Comparison of ENCODE assay signal across 9 mouse cellular contexts in the genomic region with DNA sequence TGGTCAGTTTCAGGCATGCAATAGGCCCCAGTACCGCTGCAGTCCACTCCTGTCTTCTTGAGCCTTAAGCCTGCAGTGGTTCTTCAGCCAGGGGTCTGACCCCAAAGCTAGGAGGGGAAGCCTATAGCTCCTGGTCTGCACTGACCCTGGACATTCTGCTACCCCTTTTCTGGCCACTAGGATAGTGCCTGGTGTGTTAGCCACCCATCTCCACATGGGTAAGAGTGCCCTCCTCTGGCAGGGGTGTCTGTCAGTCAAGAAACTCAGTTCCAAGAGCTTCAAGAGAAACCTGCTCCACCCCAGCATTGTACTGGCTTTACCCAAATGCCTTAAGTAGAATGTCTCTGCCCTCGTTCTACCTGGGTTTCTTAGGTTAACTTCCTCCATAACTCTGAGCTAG. TPM values are rescaled to one million over a fixed set of nuclear protein-coding genes. Genes with fewer than 3 reads are reported as not detected.
DNase-seq lines count a peak whose midpoint lies in the region; ATAC-seq and TF ChIP-seq lines count a peak whose summit lies in the region.
"Had no signal": no experiment of that assay in that cellular context is flagged by ENCODE, and none has a peak within 500 bp of the region (broad histone marks: within the 10 kb centered on the region; RNA-seq: fewer than 3 reads in every experiment).

No protein-coding gene starts in this region.

- no peak for TF ChIP-seq POLR2A in liver, adult 2 months (IDR thresholded peaks at IDR 0.05; ENCODE audit: extremely low read depth, insufficient read depth, low read length)

- no peaks in the 10 kb centered on the region for H3K79me2 ChIP-seq in liver, adult 2 months (ENCODE audit: control insufficient read depth, insufficient read depth, low read length)

- peak; percentile 36 to 38 for DNase-seq in cerebellum, postnatal 10 days
- peak; percentile 24 for DNase-seq in liver, adult 2 months (ENCODE audit: extremely low read depth, low read depth, low spot score)
- peak; percentile 13 to 61 for DNase-seq in natural killer cell, adult 2 months (ENCODE audit: low spot score in 2 of 2)
- DNase-seq in hindbrain, embryonic 14.5 days (ENCODE audit: low spot score): no peak
- no peak for DNase-seq in frontal cortex, postnatal 25 days (ENCODE audit: low spot score in 2 of 2)

- H3K36me3 ChIP-seq in liver, adult 2 months (ENCODE audit: control insufficient read depth, insufficient read depth, low read length): peaks cover 38% of the 10 kb centered on the region
- H3K36me3 ChIP-seq in liver, embryonic 12.5 days: peaks cover 44% of the 10 kb centered on the region
- peaks cover 94% of the 10 kb centered on the region for H3K36me3 ChIP-seq in hindbrain, embryonic 14.5 days (replicated peaks; ENCODE audit: control insufficient read depth, insufficient read depth)

- no peak overlapping the region for H3K4me3 ChIP-seq in liver, adult 2 months (ENCODE audit: insufficient read depth, low read depth, low read length)
- no peak overlapping the region for H3K4me3 ChIP-seq in liver, embryonic 12.5 days
- no peak overlapping the region for H3K4me3 ChIP-seq in hindbrain, embryonic 14.5 days (replicated peaks; ENCODE audit: low read length)

- no peak overlapping the region for H3K9ac ChIP-seq in liver, adult 2 months (ENCODE audit: low read depth, low read length)
- H3K9ac ChIP-seq in liver, embryonic 12.5 days: no peak overlapping the region
- H3K9ac ChIP-seq in hindbrain, embryonic 14.5 days: no peak overlapping the region

- no peaks in the 10 kb centered on the region for H3K9me3 ChIP-seq in liver, embryonic 12.5 days (replicated peaks)
- H3K9me3 ChIP-seq in hindbrain, embryonic 14.5 days (ENCODE audit: control insufficient read depth, low read length): no peaks in the 10 kb centered on the region

- no peak overlapping the region for H3K27ac ChIP-seq in liver, adult 2 months (replicated peaks; ENCODE audit: insufficient read depth, low read depth, low read length)
- H3K27ac ChIP-seq in liver, embryonic 12.5 days: no peak overlapping the region
- H3K27ac ChIP-seq in hindbrain, embryonic 14.5 days: no peak overlapping the region
- H3K27ac ChIP-seq: macrophage had no signal

- WGBS in liver, adult 2 months: 86% methylated on average over 2 of the region's 2 CpGs
- 76% methylated on average over 2 of the region's 2 CpGs for WGBS in liver, embryonic 12.5 days (ENCODE audit: insufficient replicate concordance)
- 93% methylated on average over 2 of the region's 2 CpGs for WGBS in hindbrain, embryonic 14.5 days

- H3K27me3 ChIP-seq in liver, adult 2 months (ENCODE audit: control insufficient read depth, insufficient read depth, low read length): no peaks in the 10 kb centered on the region
- no peaks in the 10 kb centered on the region for H3K27me3 ChIP-seq in liver, embryonic 12.5 days (replicated peaks)
- H3K27me3 ChIP-seq in hindbrain, embryonic 14.5 days (ENCODE audit: control insufficient read depth, insufficient read depth, low read length): no peaks in the 10 kb centered on the region

- TF ChIP-seq CTCF in liver, adult 2 months (IDR thresholded peaks at IDR 0.05; ENCODE audit: low read depth, low read length): peak; percentile 55

- ATAC-seq in cerebellum, adult (ENCODE audit: insufficient number of reproducible peaks, low FRiP score, low TSS enrichment): no peak
- ATAC-seq in liver, embryonic 12.5 days: no peak
- ATAC-seq in common myeloid progenitor, adult 5-6 weeks (replicated peaks; ENCODE audit: low read depth, poor library complexity, severe bottlenecking): peak; percentile 71
- ATAC-seq in hindbrain, embryonic 14.5 days (ENCODE audit: low FRiP score): no peak

- H3K4me1 ChIP-seq in liver, adult 2 months (ENCODE audit: control insufficient read depth, insufficient read depth, low read length): no peaks in the 10 kb centered on the region
- no peaks in the 10 kb centered on the region for H3K4me1 ChIP-seq in liver, embryonic 12.5 days
- H3K4me1 ChIP-seq in hindbrain, embryonic 14.5 days (replicated peaks; ENCODE audit: control insufficient read depth, insufficient read depth, low read length): no peaks in the 10 kb centered on the region

- H3K4me2 ChIP-seq in liver, embryonic 12.5 days: no peak overlapping the region
- no peak overlapping the region for H3K4me2 ChIP-seq in hindbrain, embryonic 14.5 days (replicated peaks)

RNA-seq across cellular contexts. Expression of a gene that starts 11.0 kb away (rescaled TPM):
- 138 and 177 TPM in 2 replicates for total RNA-seq in liver, adult 2 months (2014; rRNA removed)
- polyA plus RNA-seq in liver, adult 2 months (2012; rRNA removed): 53.3 and 62.8 TPM in 2 replicates
- 138 and 139 TPM in 2 replicates for polyA plus RNA-seq in liver, embryonic 12.5 days (2016; fragmentation: Nextera tagmentation; extraction: Ambion mirVana)
- 112 and 132 TPM in 2 replicates for total RNA-seq in common myeloid progenitor, adult 5-6 weeks (2017)
- polyA plus RNA-seq in hindbrain, embryonic 14.5 days (2014; fragmentation: Nextera tagmentation; extraction: Ambion mirVana): 271 and 280 TPM in 2 replicates

RNA-seq across cellular contexts. Expression of a gene that starts 52.2 kb away (rescaled TPM):
- total RNA-seq in liver, adult 2 months (2014; rRNA removed): 4.3 and 5.2 TPM in 2 replicates
- 3.9 and 5.1 TPM in 2 replicates for polyA plus RNA-seq in liver, adult 2 months (2012; rRNA removed)
- polyA plus RNA-seq in liver, embryonic 12.5 days (2016; fragmentation: Nextera tagmentation; extraction: Ambion mirVana): 7.8 and 8.6 TPM in 2 replicates
- total RNA-seq in common myeloid progenitor, adult 5-6 weeks (2017): 7.3 and 7.9 TPM in 2 replicates
- polyA plus RNA-seq in hindbrain, embryonic 14.5 days (2014; fragmentation: Nextera tagmentation; extraction: Ambion mirVana): 14.5 and 16.2 TPM in 2 replicates

Comparison
In these comparisons a context has a peak if more than half of its experiments do, and no peak if none do; other contexts are left out.
1. DNase-seq: peak in cerebellum, postnatal 10 days (2 of 2), liver, adult 2 months (single experiment) and natural killer cell, adult 2 months (2 of 2); none in hindbrain, embryonic 14.5 days (single experiment) and frontal cortex, postnatal 25 days (0 of 2).